In genomic region chr3:81483363-81483762, GRCm38 (mm10) we compare ENCODE assay signal across 10 mouse cellular contexts.
A peak's percentile ranks its signal among the peaks of the same experiment; 100 is the strongest.
DNase-seq lines count a peak whose midpoint lies in the region; ATAC-seq and TF ChIP-seq lines count a peak whose summit lies in the region.
"Had no signal": no experiment of that assay in that cellular context is flagged by ENCODE, and none has a peak within 500 bp of the region (broad histone marks: within the 10 kb centered on the region; RNA-seq: fewer than 3 reads in every experiment).

No protein-coding gene starts in this region.

- H3K9me3 ChIP-seq in hindbrain, postnatal 0 days (ENCODE audit: low read length): no peaks in the 10 kb centered on the region
- H3K9me3 ChIP-seq in hindbrain, embryonic 12.5 days (replicated peaks): no peaks in the 10 kb centered on the region
- H3K9me3 ChIP-seq in embryonic facial prominence, embryonic 14.5 days (ENCODE audit: control insufficient read depth, low read length): no peaks in the 10 kb centered on the region
- no peaks in the 10 kb centered on the region for H3K9me3 ChIP-seq in limb, embryonic 10.5 days (replicated peaks)
- H3K9me3 ChIP-seq: limb, embryonic 13.5 days had no signal

- no peaks in the 10 kb centered on the region for H3K27me3 ChIP-seq in hindbrain, postnatal 0 days (ENCODE audit: insufficient read depth, low read length)
- H3K27me3 ChIP-seq in hindbrain, embryonic 12.5 days: no peaks in the 10 kb centered on the region
- H3K27me3 ChIP-seq in embryonic facial prominence, embryonic 14.5 days (replicated peaks; ENCODE audit: control insufficient read depth, insufficient read depth, low read length): no peaks in the 10 kb centered on the region
- H3K27me3 ChIP-seq in limb, embryonic 10.5 days (ENCODE audit: low read depth, poor library complexity, severe bottlenecking): no peaks in the 10 kb centered on the region
- H3K27me3 ChIP-seq: limb, embryonic 13.5 days had no signal

- no peak overlapping the region for H3K4me3 ChIP-seq in hindbrain, postnatal 0 days (ENCODE audit: low read length)
- H3K4me3 ChIP-seq in hindbrain, embryonic 12.5 days: no peak overlapping the region
- H3K4me3 ChIP-seq in embryonic facial prominence, embryonic 14.5 days (ENCODE audit: low read depth, low read length): no peak overlapping the region
- H3K4me3 ChIP-seq in limb, embryonic 10.5 days: no peak overlapping the region
- H3K4me3 ChIP-seq: limb, embryonic 13.5 days had no signal

- H3K4me1 ChIP-seq in hindbrain, postnatal 0 days (ENCODE audit: insufficient read depth, low read length): no peaks in the 10 kb centered on the region
- no peaks in the 10 kb centered on the region for H3K4me1 ChIP-seq in hindbrain, embryonic 12.5 days
- no peaks in the 10 kb centered on the region for H3K4me1 ChIP-seq in embryonic facial prominence, embryonic 14.5 days (ENCODE audit: control insufficient read depth, insufficient read depth, low read length)
- H3K4me1 ChIP-seq in limb, embryonic 10.5 days: no peaks in the 10 kb centered on the region
- H3K4me1 ChIP-seq: limb, embryonic 13.5 days had no signal

- ATAC-seq in hindbrain, postnatal 0 days: peak; percentile 88
- ATAC-seq in hindbrain, embryonic 12.5 days (ENCODE audit: low FRiP score): no peak
- ATAC-seq in embryonic facial prominence, embryonic 14.5 days (ENCODE audit: low read depth): no peak
- no peak for ATAC-seq in megakaryocyte progenitor cell, adult 5-6 weeks (replicated peaks; ENCODE audit: poor library complexity)

- peak; percentile 39 for DNase-seq in adrenal gland, adult 2 months
- DNase-seq in adrenal gland, adult 18-20 months (ENCODE audit: low spot score in 2 of 2): no peak
- DNase-seq in hindbrain, postnatal 0 days (ENCODE audit: low spot score): peak; percentile 63
- DNase-seq in 3T3-L1 (ENCODE audit: low read depth, low spot score): peak; percentile 60
- peak; percentile 10 for DNase-seq in embryonic facial prominence, embryonic 14.5 days (ENCODE audit: low spot score)
- DNase-seq in limb, embryonic 10.5 days (ENCODE audit: low spot score): no peak
- DNase-seq: gastrocnemius, postnatal 25 days had no signal

- no peak overlapping the region for H3K27ac ChIP-seq in hindbrain, postnatal 0 days
- no peak overlapping the region for H3K27ac ChIP-seq in hindbrain, embryonic 12.5 days
- H3K27ac ChIP-seq in embryonic facial prominence, embryonic 14.5 days (replicated peaks; ENCODE audit: low read depth, low read length): no peak overlapping the region
- no peak overlapping the region for H3K27ac ChIP-seq in limb, embryonic 10.5 days
- H3K27ac ChIP-seq: limb, embryonic 13.5 days had no signal

- no peaks in the 10 kb centered on the region for H3K36me3 ChIP-seq in hindbrain, postnatal 0 days (ENCODE audit: insufficient read depth, low read length)
- no peaks in the 10 kb centered on the region for H3K36me3 ChIP-seq in hindbrain, embryonic 12.5 days
- no peaks in the 10 kb centered on the region for H3K36me3 ChIP-seq in embryonic facial prominence, embryonic 14.5 days (ENCODE audit: control insufficient read depth, insufficient read depth, low read length)
- H3K36me3 ChIP-seq in limb, embryonic 10.5 days: no peaks in the 10 kb centered on the region
- H3K36me3 ChIP-seq: limb, embryonic 13.5 days had no signal

- WGBS in hindbrain, postnatal 0 days: 64% methylated on average over 2 of the region's 2 CpGs
- 79% methylated on average over 2 of the region's 2 CpGs for WGBS in hindbrain, embryonic 12.5 days
- WGBS in embryonic facial prominence, embryonic 14.5 days: 61% methylated on average over 2 of the region's 2 CpGs
- WGBS in limb, embryonic 10.5 days: 78% methylated on average over 2 of the region's 2 CpGs

- H3K9ac ChIP-seq in hindbrain, postnatal 0 days (replicated peaks; ENCODE audit: low read length): no peak overlapping the region
- no peak overlapping the region for H3K9ac ChIP-seq in hindbrain, embryonic 12.5 days
- H3K9ac ChIP-seq in embryonic facial prominence, embryonic 14.5 days (ENCODE audit: low read depth, low read length): no peak overlapping the region
- H3K9ac ChIP-seq: limb, embryonic 13.5 days had no signal

- no peak overlapping the region for H3K4me2 ChIP-seq in hindbrain, postnatal 0 days (ENCODE audit: low read depth, low read length)
- H3K4me2 ChIP-seq in hindbrain, embryonic 12.5 days (replicated peaks): no peak overlapping the region
- H3K4me2 ChIP-seq in embryonic facial prominence, embryonic 14.5 days (ENCODE audit: low read depth, low read length): no peak overlapping the region
- H3K4me2 ChIP-seq: limb, embryonic 13.5 days had no signal

- TF ChIP-seq CTCF in hindbrain, postnatal 0 days (IDR thresholded peaks at IDR 0.05; ENCODE audit: low read depth): peak; percentile 71

Comparison
In these comparisons a context has a peak if more than half of its experiments do, and no peak if none do; other contexts are left out.
1. DNase-seq: peak in adrenal gland, adult 2 months (single experiment), hindbrain, postnatal 0 days (single experiment), 3T3-L1 (single experiment) and embryonic facial prominence, embryonic 14.5 days (single experiment); none in adrenal gland, adult 18-20 months (0 of 2) and limb, embryonic 10.5 days (single experiment).